Mouse (Mus musculus): ENCODE data around the gene Dntt. TPM values are rescaled to one million over a fixed set of nuclear protein-coding genes. Genes with fewer than 3 reads are reported as not detected.

Dntt gene
- polyA plus RNA-seq, 1 experiment from 2014 or later = not detected

Other genes with a start within 250 kb of the Dntt start
- gene Ccnj, start 198.0 kb upstream of the Dntt start, polyA plus RNA-seq (2015; fragmentation: Nextera tagmentation; extraction: Ambion mirVana) = 9.1 and 9.8 TPM in 2 replicates
- gene Zfp518a, start 134.6 kb upstream of the Dntt start, polyA plus RNA-seq (2015; fragmentation: Nextera tagmentation; extraction: Ambion mirVana) = 12.3 and 13.3 TPM in 2 replicates
- 19.6 and 20.5 TPM in 2 replicates for gene Blnk, start 34.7 kb upstream of the Dntt start, polyA plus RNA-seq (2015; fragmentation: Nextera tagmentation; extraction: Ambion mirVana)
- not detected in 2 replicates for gene Opalin, start 47.8 kb downstream of the Dntt start, polyA plus RNA-seq (2015; fragmentation: Nextera tagmentation; extraction: Ambion mirVana)
- 0.04 and 0.09 TPM in 2 replicates for gene Tll2, start 177.6 kb downstream of the Dntt start, polyA plus RNA-seq (2015; fragmentation: Nextera tagmentation; extraction: Ambion mirVana)
- gene Tm9sf3, start 234.7 kb downstream of the Dntt start, polyA plus RNA-seq (2015; fragmentation: Nextera tagmentation; extraction: Ambion mirVana) = 151 and 167 TPM in 2 replicates

Data from intestine, embryonic 15.5 days (tissue).